Mouse (Mus musculus): Measurements from ENCODE around the gene Rhox9.
"Not testable (repeated sequence)": the region's sequence is repeated elsewhere in the genome, so short reads cannot be mapped to it uniquely, and the experiment has no call there.

Gene Rhox9

GRCm38 (mm10) chrX:37901670-37902069, at the start of gene Rhox9:
Gene Rhox9, minus strand, starts transcription at chrX:37901770.
- DNase-seq = not testable (repeated sequence)

- DNase-seq = no peak
These were observed 14.7 kb upstream of the Rhox9 start for GRCm38 (mm10) chrX:37916311-37916710.

- DNase-seq = no peak
These were observed 7.0 kb upstream of the Rhox9 start for GRCm38 (mm10) chrX:37908581-37908980.

GRCm38 (mm10) chrX:37903727-37904126, 2.2 kb upstream of the Rhox9 start:
- no peak for DNase-seq

- DNase-seq = not testable (repeated sequence)
These were observed 4.4 kb downstream of the Rhox9 start, which contains the start of gene Rhox7b for GRCm38 (mm10) chrX:37897132-37897531. Gene Rhox7b, minus strand, starts transcription at chrX:37897232.

- DNase-seq = no peak
These were observed 22.7 kb downstream of the Rhox9 start, which contains the start of gene Rhox8 for GRCm38 (mm10) chrX:37878844-37879243. Gene Rhox8, minus strand, starts transcription at chrX:37878944.

GRCm38 (mm10) chrX:37871641-37872040, 29.9 kb downstream of the Rhox9 start:
- no peak for DNase-seq
